Mouse (Mus musculus): ENCODE data around the gene Pld1. TPM values are rescaled to one million over a fixed set of nuclear protein-coding genes. Genes with fewer than 3 reads are reported as not detected.
A peak's percentile ranks its signal among the peaks of the same experiment; 100 is the strongest.

The Pld1 gene
- polyA plus RNA-seq, 1 experiment from 2014 or later = 2.6 TPM

GRCm38 (mm10) chr3:27978030-27978723 lies 39.7 kb downstream of the Pld1 start:
- whole genome bisulfite sequencing (ENCODE audit: insufficient replicate concordance) = 74% methylated on average over 9 of the region's 9 CpGs
- no peak for ATAC-seq
- no peak overlapping the region for H3K4me3 ChIP-seq
- H3K4me1 ChIP-seq = no peaks in the 10 kb centered on the region
- no peaks in the 10 kb centered on the region for H3K36me3 ChIP-seq
- H3K27ac ChIP-seq = no peak overlapping the region
- no peaks in the 10 kb centered on the region for H3K9me3 ChIP-seq (replicated peaks)
- no peak overlapping the region for H3K4me2 ChIP-seq
- H3K27me3 ChIP-seq (replicated peaks) = no peaks in the 10 kb centered on the region
- no peak overlapping the region for H3K9ac ChIP-seq

GRCm38 (mm10) chr3:27981591-27981990 lies 43.1 kb downstream of the Pld1 start:
- Histone ChIP-seq H3K4me2 (no peak overlapping the region), H3K9me3 (replicated peaks) (no peaks in the 10 kb centered on the region), H3K36me3 (no peaks in the 10 kb centered on the region), H3K4me1 (peaks cover 7% of the 10 kb centered on the region), H3K4me3 (no peak overlapping the region), H3K9ac (no peak overlapping the region), H3K27ac (no peak overlapping the region), H3K27me3 (replicated peaks) (no peaks in the 10 kb centered on the region)
- WGBS (ENCODE audit: insufficient replicate concordance) = 44% methylated on average over 4 of the region's 4 CpGs
- no peak for ATAC-seq

- Histone ChIP-seq H3K9ac (no peak overlapping the region), H3K4me3 (no peak overlapping the region), H3K4me1 (peaks cover 7% of the 10 kb centered on the region), H3K4me2 (no peak overlapping the region), H3K36me3 (no peaks in the 10 kb centered on the region), H3K27ac (no peak overlapping the region), H3K27me3 (replicated peaks) (no peaks in the 10 kb centered on the region), H3K9me3 (replicated peaks) (no peaks in the 10 kb centered on the region)
- no peak for ATAC-seq
- 36% methylated on average over 7 of the region's 7 CpGs for WGBS (ENCODE audit: insufficient replicate concordance)
These were observed 44.0 kb downstream of the Pld1 start for GRCm38 (mm10) chr3:27982436-27983017.

GRCm38 (mm10) chr3:27983274-27983673 lies 44.8 kb downstream of the Pld1 start:
- WGBS (ENCODE audit: insufficient replicate concordance) = 71% methylated on average over 2 of the region's 2 CpGs
- Histone ChIP-seq H3K27me3 (replicated peaks) (no peaks in the 10 kb centered on the region), H3K9me3 (replicated peaks) (no peaks in the 10 kb centered on the region), H3K4me1 (peaks cover 7% of the 10 kb centered on the region), H3K4me2 (no peak overlapping the region; the same call in 1 of the 2 replicates), H3K27ac (no peak overlapping the region), H3K36me3 (no peaks in the 10 kb centered on the region), H3K4me3 (no peak overlapping the region), H3K9ac (no peak overlapping the region)
- ATAC-seq = no peak

- 12% methylated on average over 14 of the region's 14 CpGs for whole genome bisulfite sequencing (ENCODE audit: insufficient replicate concordance)
- no peaks in the 10 kb centered on the region for H3K36me3 ChIP-seq
- H3K4me3 ChIP-seq = peak overlapping the region; percentile 40
- H3K4me2 ChIP-seq = peak overlapping the region; percentile 64
- no peaks in the 10 kb centered on the region for H3K27me3 ChIP-seq (replicated peaks)
- peak; percentile 81 for ATAC-seq
- no peaks in the 10 kb centered on the region for H3K9me3 ChIP-seq (replicated peaks)
- no peak overlapping the region for H3K27ac ChIP-seq
- peaks cover 7% of the 10 kb centered on the region for H3K4me1 ChIP-seq
- 0 out of 2 replicates have a peak overlapping the region, but pooled peaks have one; percentile 32 for H3K9ac ChIP-seq
These were observed 45.6 kb downstream of the Pld1 start for GRCm38 (mm10) chr3:27983935-27984577.

- Histone ChIP-seq H3K36me3 (no peaks in the 10 kb centered on the region), H3K27ac (no peak overlapping the region), H3K4me1 (peaks cover 7% of the 10 kb centered on the region), H3K27me3 (replicated peaks) (no peaks in the 10 kb centered on the region), H3K9me3 (replicated peaks) (no peaks in the 10 kb centered on the region), H3K9ac (no peak overlapping the region), H3K4me3 (peak overlapping the region; percentile 40; the same call in 1 of the 2 replicates), H3K4me2 (peak overlapping the region; percentile 64)
- ATAC-seq = no peak
- WGBS (ENCODE audit: insufficient replicate concordance) = 74% methylated on average over 4 of the region's 4 CpGs
These were observed 46.1 kb downstream of the Pld1 start for GRCm38 (mm10) chr3:27984620-27985019.

GRCm38 (mm10) chr3:27985344-27985743 lies 46.8 kb downstream of the Pld1 start:
- peaks cover 7% of the 10 kb centered on the region for H3K4me1 ChIP-seq
- no peaks in the 10 kb centered on the region for H3K36me3 ChIP-seq
- no peak overlapping the region for H3K27ac ChIP-seq
- H3K27me3 ChIP-seq (replicated peaks) = no peaks in the 10 kb centered on the region
- no peak for ATAC-seq
- H3K4me3 ChIP-seq = no peak overlapping the region
- H3K9me3 ChIP-seq (replicated peaks) = no peaks in the 10 kb centered on the region
- H3K9ac ChIP-seq = no peak overlapping the region
- no peak overlapping the region for H3K4me2 ChIP-seq
- 82% methylated on average over 5 of the region's 5 CpGs for WGBS (ENCODE audit: insufficient replicate concordance)

GRCm38 (mm10) chr3:27987891-27988536 lies 49.5 kb downstream of the Pld1 start:
- WGBS (ENCODE audit: insufficient replicate concordance) = 56% methylated on average over 8 of the region's 8 CpGs

GRCm38 (mm10) chr3:27991100-27991703 lies 52.7 kb downstream of the Pld1 start:
- no peaks in the 10 kb centered on the region for H3K4me1 ChIP-seq
- ATAC-seq = no peak
- no peaks in the 10 kb centered on the region for H3K9me3 ChIP-seq (replicated peaks)
- WGBS (ENCODE audit: insufficient replicate concordance) = 81% methylated on average over 2 of the region's 2 CpGs
- no peaks in the 10 kb centered on the region for H3K27me3 ChIP-seq (replicated peaks)
- H3K4me2 ChIP-seq = no peak overlapping the region
- H3K27ac ChIP-seq = no peak overlapping the region
- H3K36me3 ChIP-seq = no peaks in the 10 kb centered on the region
- no peak overlapping the region for H3K4me3 ChIP-seq
- no peak overlapping the region for H3K9ac ChIP-seq

More at GRCm38 (mm10) chr3:27987891-27988536, 49.5 kb downstream of the Pld1 start:
- Histone ChIP-seq H3K36me3 (no peaks in the 10 kb centered on the region), H3K27ac (no peak overlapping the region), H3K9ac (no peak overlapping the region), H3K9me3 (replicated peaks) (no peaks in the 10 kb centered on the region), H3K4me3 (no peak overlapping the region), H3K4me2 (no peak overlapping the region), H3K27me3 (replicated peaks) (no peaks in the 10 kb centered on the region), H3K4me1 (peaks cover 7% of the 10 kb centered on the region)
- ATAC-seq = no peak

GRCm38 (mm10) chr3:27994175-27994990 lies 55.9 kb downstream of the Pld1 start:
- ATAC-seq = no peak
- WGBS (ENCODE audit: insufficient replicate concordance) = 74% methylated on average over 8 of the region's 8 CpGs
- H3K36me3 ChIP-seq = no peaks in the 10 kb centered on the region
- no peak overlapping the region for H3K27ac ChIP-seq
- H3K4me2 ChIP-seq = no peak overlapping the region
- no peaks in the 10 kb centered on the region for H3K4me1 ChIP-seq
- no peaks in the 10 kb centered on the region for H3K9me3 ChIP-seq (replicated peaks)
- no peak overlapping the region for H3K9ac ChIP-seq
- no peaks in the 10 kb centered on the region for H3K27me3 ChIP-seq (replicated peaks)
- no peak overlapping the region for H3K4me3 ChIP-seq

- no peak for ATAC-seq
- no peak overlapping the region for H3K4me3 ChIP-seq
- H3K36me3 ChIP-seq = no peaks in the 10 kb centered on the region
- WGBS (ENCODE audit: insufficient replicate concordance) = 48% methylated on average over 6 of the region's 6 CpGs
- H3K27ac ChIP-seq = no peak overlapping the region
- no peak overlapping the region for H3K4me2 ChIP-seq
- H3K9ac ChIP-seq = no peak overlapping the region
- no peaks in the 10 kb centered on the region for H3K9me3 ChIP-seq (replicated peaks)
- H3K4me1 ChIP-seq = no peaks in the 10 kb centered on the region
- no peaks in the 10 kb centered on the region for H3K27me3 ChIP-seq (replicated peaks)
These were observed 65.8 kb downstream of the Pld1 start for GRCm38 (mm10) chr3:28004321-28004720.
